Mouse (Mus musculus) lung, postnatal 0 days (tissue): ENCODE data around the gene Kif3a.

Experiments used
- CTCF ChIP-seq: IDR thresholded peaks from 2 replicates; pipeline ENCODE4 v1.5.1; 2016; ENCODE audit warnings: antibody characterized with exemption, mild to moderate bottlenecking
- EP300 ChIP-seq: IDR thresholded peaks from 2 replicates; pipeline ENCODE4 v1.6.1; 2016; ENCODE audit warnings: antibody characterized with exemption, mild to moderate bottlenecking, control low read depth

DNA sequence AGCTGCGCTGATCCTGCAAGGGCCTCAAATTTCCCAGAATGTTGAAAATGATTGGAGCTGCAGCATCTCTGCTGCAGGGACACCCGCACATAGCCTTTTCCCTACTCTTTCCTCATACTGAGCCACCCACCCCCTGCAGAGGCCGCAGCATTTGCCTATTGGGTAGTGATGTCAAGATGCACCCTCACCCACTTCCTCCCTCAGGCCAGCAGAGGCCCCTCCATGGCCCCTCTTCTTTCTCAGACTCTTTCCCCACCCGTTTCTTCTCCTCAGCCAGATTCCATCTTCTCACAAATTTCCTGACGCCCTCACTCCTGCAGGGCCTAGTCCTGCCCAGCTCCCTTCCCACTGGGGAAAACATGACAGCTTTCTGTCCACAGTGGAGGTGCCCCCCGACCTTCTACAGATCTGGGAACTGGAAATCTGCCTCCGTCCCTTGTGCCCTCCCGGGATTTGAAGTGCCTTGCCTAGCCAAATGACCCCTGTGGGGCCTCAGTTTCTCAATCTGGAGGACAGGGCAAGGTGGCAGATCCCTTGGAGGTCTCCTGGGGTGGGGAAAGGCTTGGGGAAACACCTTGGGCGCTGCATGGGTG lies 68.5 kb downstream of the Kif3a start:
- no peak for TF ChIP-seq EP300
- no peak for TF ChIP-seq CTCF
